Mouse (Mus musculus): ENCODE measurements around the gene Tcf7l1. TPM values are rescaled to one million over a fixed set of nuclear protein-coding genes. Genes with fewer than 3 reads are reported as not detected.
A peak's percentile ranks its signal among the peaks of the same experiment; 100 is the strongest.

Tcf7l1 gene
- total RNA-seq, 2 experiments from 2014 or later, result 10.5 to 11.9 TPM

- DNase-seq, result peak; percentile 38 to 40
Observed at GRCm38 (mm10) chr6:72714726-72715125, 74.3 kb downstream of the Tcf7l1 start.

GRCm38 (mm10) chr6:72714250-72714649 is 74.8 kb downstream of the Tcf7l1 start:
- intact Hi-C loops (cut with DNase I), result no loop called here
- no peak for DNase-seq

More at GRCm38 (mm10) chr6:72714726-72715125, 74.3 kb downstream of the Tcf7l1 start:
- intact Hi-C loops (cut with DNase I), result no loop called here

GRCm38 (mm10) chr6:72711508-72712081 is 77.5 kb downstream of the Tcf7l1 start:
- intact Hi-C loops (cut with DNase I), result no loop called here
- no peak for DNase-seq

- DNase-seq, result no peak
- intact Hi-C loops (cut with DNase I), result no loop called here
Observed at GRCm38 (mm10) chr6:72710897-72711507, 78.1 kb downstream of the Tcf7l1 start.

GRCm38 (mm10) chr6:72699467-72700126 is 89.5 kb downstream of the Tcf7l1 start:
- DNase-seq, result no peak
- intact Hi-C loops (cut with DNase I), result no loop called here

GRCm38 (mm10) chr6:72698559-72698958 is 90.5 kb downstream of the Tcf7l1 start:
- intact Hi-C loops (cut with DNase I), result no loop called here
- DNase-seq, result no peak

- intact Hi-C loops (cut with DNase I), result no loop called here
- DNase-seq, result no peak
Observed at GRCm38 (mm10) chr6:72696601-72697335, 92.3 kb downstream of the Tcf7l1 start.

- DNase-seq, result no peak
- intact Hi-C loops (cut with DNase I), result no loop called here
Observed at GRCm38 (mm10) chr6:72694791-72695204, 94.3 kb downstream of the Tcf7l1 start.

GRCm38 (mm10) chr6:72694047-72694790 is 94.8 kb downstream of the Tcf7l1 start:
- intact Hi-C loops (cut with DNase I), result no loop called here
- peak in 1 of 2 experiments; percentile 28 for DNase-seq

GRCm38 (mm10) chr6:72692469-72692868 is 96.6 kb downstream of the Tcf7l1 start:
- intact Hi-C loops (cut with DNase I), result no loop called here

GRCm38 (mm10) chr6:72691549-72691948 is 97.5 kb downstream of the Tcf7l1 start:
- DNase-seq, result no peak
- intact Hi-C loops (cut with DNase I), result no loop called here

More at GRCm38 (mm10) chr6:72692469-72692868, 96.6 kb downstream of the Tcf7l1 start:
- DNase-seq, result no peak

- no peak for DNase-seq
- intact Hi-C loops (cut with DNase I), result no loop called here
Observed at GRCm38 (mm10) chr6:72690595-72690994, 98.5 kb downstream of the Tcf7l1 start.

GRCm38 (mm10) chr6:72690001-72690400 is 99.1 kb downstream of the Tcf7l1 start:
- no peak for DNase-seq
- intact Hi-C loops (cut with DNase I), result no loop called here

GRCm38 (mm10) chr6:72689046-72689445 is 100.0 kb downstream of the Tcf7l1 start:
- DNase-seq, result no peak
- intact Hi-C loops (cut with DNase I), result no loop called here

GRCm38 (mm10) chr6:72685165-72685564 is 103.9 kb downstream of the Tcf7l1 start:
- intact Hi-C loops (cut with DNase I), result no loop called here
- peak; percentile 39 to 59 for DNase-seq

GRCm38 (mm10) chr6:72684260-72684805 is 104.7 kb downstream of the Tcf7l1 start:
- intact Hi-C loops (cut with DNase I), result no loop called here
- DNase-seq, result no peak

- DNase-seq, result no peak
- intact Hi-C loops (cut with DNase I), result no loop called here
Observed at GRCm38 (mm10) chr6:72682238-72682637, 106.8 kb downstream of the Tcf7l1 start.

GRCm38 (mm10) chr6:72680936-72681335 is 108.1 kb downstream of the Tcf7l1 start:
- no peak for DNase-seq
- intact Hi-C loops (cut with DNase I), result loop anchor here (2.0 kb wide), 1 partner anchor 68 kb away; no protein-coding TSS in a partner anchor

- intact Hi-C loops (cut with DNase I), result no loop called here
- DNase-seq, result no peak
Observed at GRCm38 (mm10) chr6:72678631-72679030, 110.4 kb downstream of the Tcf7l1 start.

Measured in heart, postnatal 36 days (tissue).